ENCODE assay signal across 25 mouse cellular contexts in the genomic region with DNA sequence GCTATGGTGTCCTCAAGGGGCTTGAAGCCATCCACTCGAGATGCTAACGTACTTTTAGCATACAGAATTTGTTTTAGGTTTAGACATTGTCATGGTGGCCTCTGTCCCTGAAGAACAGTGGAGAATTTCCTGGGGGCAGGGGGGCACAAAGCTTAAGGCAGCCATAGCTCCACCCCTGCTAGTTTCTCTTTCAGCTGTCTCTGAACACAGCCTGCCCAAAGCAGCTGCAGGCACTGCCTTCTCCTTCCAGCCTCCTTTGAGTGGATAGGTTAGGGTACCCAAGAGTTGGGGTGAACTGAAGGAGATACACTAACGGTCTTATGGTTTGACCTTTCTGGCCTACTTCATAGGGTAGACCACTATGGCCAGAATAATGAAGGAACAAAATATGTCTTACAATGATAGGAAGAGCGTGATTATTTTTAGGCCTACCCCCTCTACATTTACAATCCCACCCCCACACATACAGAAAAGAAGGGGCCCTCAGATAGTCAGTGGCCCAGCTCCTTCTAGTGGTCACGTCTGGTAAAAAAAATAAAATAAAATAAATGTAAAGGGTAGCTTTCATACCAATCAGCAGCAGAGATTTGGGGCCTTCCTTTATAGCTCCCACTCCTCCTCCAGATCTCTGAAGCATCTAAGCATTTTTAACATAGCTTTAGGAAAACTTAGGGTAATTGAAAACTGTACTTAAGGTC. TPM values are rescaled to one million over a fixed set of nuclear protein-coding genes. Genes with fewer than 3 reads are reported as not detected.
A peak's percentile ranks its signal among the peaks of the same experiment; 100 is the strongest.
DNase-seq lines count a peak whose midpoint lies in the region; ATAC-seq and TF ChIP-seq lines count a peak whose summit lies in the region.
"Had no signal": no experiment of that assay in that cellular context is flagged by ENCODE, and none has a peak within 500 bp of the region (broad histone marks: within the 10 kb centered on the region; RNA-seq: fewer than 3 reads in every experiment).

No protein-coding gene starts in this region.

- peak overlapping the region; percentile 18; the same call in 1 of the 2 replicates for H3K9ac ChIP-seq in heart, embryonic 11.5 days (ENCODE audit: low read depth, low read length)
- no peak overlapping the region for H3K9ac ChIP-seq in lung, embryonic 14.5 days
- no peak overlapping the region for H3K9ac ChIP-seq in stomach, postnatal 0 days (ENCODE audit: low read length)
- H3K9ac ChIP-seq: heart, embryonic 15.5 days; hindbrain, embryonic 13.5 days; liver, embryonic 15.5 days; neural tube, embryonic 13.5 days; stomach, embryonic 15.5 days had no signal

- no peaks in the 10 kb centered on the region for H3K9me3 ChIP-seq in heart, embryonic 11.5 days (replicated peaks; ENCODE audit: control insufficient read depth, low read length)
- no peaks in the 10 kb centered on the region for H3K9me3 ChIP-seq in lung, embryonic 14.5 days (ENCODE audit: low read depth, low read length)
- H3K9me3 ChIP-seq in stomach, postnatal 0 days (ENCODE audit: control insufficient read depth, low read length) = no peaks in the 10 kb centered on the region
- H3K9me3 ChIP-seq: heart, embryonic 15.5 days; hindbrain, embryonic 13.5 days; limb, embryonic 10.5 days; liver, embryonic 15.5 days; neural tube, embryonic 13.5 days; stomach, embryonic 15.5 days had no signal

- H3K27ac ChIP-seq in heart, embryonic 11.5 days (ENCODE audit: low read depth, low read length) = no peak overlapping the region
- no peak overlapping the region for H3K27ac ChIP-seq in lung, embryonic 14.5 days (ENCODE audit: low read depth)
- no peak overlapping the region for H3K27ac ChIP-seq in stomach, postnatal 0 days (replicated peaks)
- H3K27ac ChIP-seq: heart, embryonic 15.5 days; hindbrain, embryonic 13.5 days; limb, embryonic 10.5 days; liver, embryonic 15.5 days; neural tube, embryonic 13.5 days; stomach, embryonic 15.5 days had no signal

- peak; percentile 26 for DNase-seq in cerebellum, adult 11-12 months
- no peak for DNase-seq in cerebellum, adult 11 months
- no peak for DNase-seq in heart, adult 11 months
- no peak for DNase-seq in lung, embryonic 14.5 days
- DNase-seq in lung, postnatal 10 days = no peak
- no peak for DNase-seq in stomach, postnatal 0 days (ENCODE audit: low spot score)
- DNase-seq: adrenal gland, postnatal 25 days; gastrocnemius, postnatal 36 days; heart, postnatal 36 days; kidney, adult 9 months; kidney, postnatal 36 days; layer of hippocampus, adult 9-11 months; liver; midbrain, embryonic 14.5 days; right cerebral cortex, adult 18-20 months; right cerebral cortex, postnatal 4 days; thymus, adult 18-20 months; thymus, postnatal 36 days had no signal

- H3K36me3 ChIP-seq in heart, embryonic 11.5 days (ENCODE audit: control insufficient read depth, insufficient read depth, low read length) = no peaks in the 10 kb centered on the region
- no peaks in the 10 kb centered on the region for H3K36me3 ChIP-seq in lung, embryonic 14.5 days (ENCODE audit: insufficient read depth)
- no peaks in the 10 kb centered on the region for H3K36me3 ChIP-seq in stomach, postnatal 0 days (ENCODE audit: control insufficient read depth, insufficient read depth, low read length)
- H3K36me3 ChIP-seq: heart, embryonic 15.5 days; hindbrain, embryonic 13.5 days; limb, embryonic 10.5 days; liver, embryonic 15.5 days; neural tube, embryonic 13.5 days; stomach, embryonic 15.5 days had no signal

- peaks cover 40% of the 10 kb centered on the region for H3K4me1 ChIP-seq in heart, embryonic 11.5 days (ENCODE audit: control insufficient read depth, insufficient read depth, low read length)
- peaks cover 19% of the 10 kb centered on the region for H3K4me1 ChIP-seq in lung, embryonic 14.5 days (ENCODE audit: insufficient read depth)
- H3K4me1 ChIP-seq in stomach, postnatal 0 days (replicated peaks; ENCODE audit: control insufficient read depth, insufficient read depth) = peaks cover 7% of the 10 kb centered on the region; the same call in 1 of the 2 replicates

- ATAC-seq in heart, embryonic 11.5 days (replicated peaks; ENCODE audit: insufficient number of reproducible peaks, low FRiP score, low TSS enrichment) = no peak
- ATAC-seq in lung, embryonic 14.5 days (ENCODE audit: insufficient read depth) = no peak
- no peak for ATAC-seq in stomach, postnatal 0 days (ENCODE audit: low FRiP score, low TSS enrichment)

- no peak overlapping the region for H3K4me3 ChIP-seq in heart, embryonic 11.5 days (ENCODE audit: low read depth, low read length)
- no peak overlapping the region for H3K4me3 ChIP-seq in lung, embryonic 14.5 days (ENCODE audit: low read depth, low read length)
- H3K4me3 ChIP-seq in stomach, postnatal 0 days (ENCODE audit: low read depth, low read length) = no peak overlapping the region
- H3K4me3 ChIP-seq: heart, embryonic 15.5 days; hindbrain, embryonic 13.5 days; limb, embryonic 10.5 days; liver, embryonic 15.5 days; neural tube, embryonic 13.5 days; stomach, embryonic 15.5 days had no signal

- H3K27me3 ChIP-seq in heart, embryonic 11.5 days (ENCODE audit: control insufficient read depth, insufficient read depth, low read length) = peaks cover 29% of the 10 kb centered on the region
- H3K27me3 ChIP-seq in lung, embryonic 14.5 days (ENCODE audit: insufficient read depth, low read length) = peaks cover 35% of the 10 kb centered on the region
- no peaks in the 10 kb centered on the region for H3K27me3 ChIP-seq in stomach, postnatal 0 days (ENCODE audit: control insufficient read depth, insufficient read depth, low read length)

- no peak overlapping the region for H3K4me2 ChIP-seq in heart, embryonic 11.5 days
- no peak overlapping the region for H3K4me2 ChIP-seq in lung, embryonic 14.5 days
- no peak overlapping the region for H3K4me2 ChIP-seq in stomach, postnatal 0 days (replicated peaks; ENCODE audit: low read depth)
- H3K4me2 ChIP-seq: heart, embryonic 15.5 days; hindbrain, embryonic 13.5 days; liver, embryonic 15.5 days; neural tube, embryonic 13.5 days; stomach, embryonic 15.5 days had no signal

- no peak for TF ChIP-seq EP300 in stomach, postnatal 0 days (optimal IDR thresholded peaks at IDR 0.05)

- peak; percentile 24; the same call in 1 of the 2 replicates for TF ChIP-seq CTCF in lung, embryonic 14.5 days (IDR thresholded peaks at IDR 0.05; ENCODE audit: low read depth)
- TF ChIP-seq CTCF in stomach, postnatal 0 days (IDR thresholded peaks at IDR 0.05; ENCODE audit: low read depth) = peak; percentile 36

- WGBS in heart, embryonic 11.5 days (ENCODE audit: insufficient replicate concordance) = 64% methylated on average over 5 of the region's 5 CpGs
- WGBS in lung, embryonic 14.5 days = 65% methylated on average over 5 of the region's 5 CpGs
- 66% methylated on average over 5 of the region's 5 CpGs for WGBS in stomach, postnatal 0 days

RNA-seq across cellular contexts. Expression of gene Map1a, which starts 3.1 kb away (rescaled TPM):
- 4.0 and 6.6 TPM in 2 replicates for polyA plus RNA-seq in heart, embryonic 11.5 days (2014; fragmentation: Nextera tagmentation; extraction: Ambion mirVana)
- polyA plus RNA-seq in lung, embryonic 14.5 days (2014; fragmentation: Nextera tagmentation; extraction: Ambion mirVana) = 5.5 and 5.7 TPM in 2 replicates
- 1.3 and 2.1 TPM in 2 replicates for polyA plus RNA-seq in stomach, postnatal 0 days (2015; fragmentation: Nextera tagmentation; extraction: Ambion mirVana)

RNA-seq across cellular contexts. Expression of gene Trp53bp1, which starts 21.3 kb away (rescaled TPM):
- polyA plus RNA-seq in heart, embryonic 11.5 days (2014; fragmentation: Nextera tagmentation; extraction: Ambion mirVana) = 60.1 and 63.5 TPM in 2 replicates
- polyA plus RNA-seq in lung, embryonic 14.5 days (2014; fragmentation: Nextera tagmentation; extraction: Ambion mirVana) = 55.5 and 73.6 TPM in 2 replicates
- 9.6 and 10.6 TPM in 2 replicates for polyA plus RNA-seq in stomach, postnatal 0 days (2015; fragmentation: Nextera tagmentation; extraction: Ambion mirVana)
